Mouse (Mus musculus) liver, adult (tissue): ENCODE measurements at regions not wholly inside any gene's neighbourhood (a gene's known extent, or its start where the extent isn't known, plus 50 kb on each side); places are given as distances from the start of the nearest gene placed in this dataset.

Source experiments
- GATA4 ChIP-seq: IDR thresholded peaks from 2 replicates; pipeline ENCODE4 v1.6.1; 2014; ENCODE audit warnings: mild to moderate bottlenecking, low read length; ENCODE audit not compliant: insufficient replicate concordance

GRCm38 (mm10) chr9:61530263-61531045, 158.3 kb downstream of the Tle3 start:
- no peak for TF ChIP-seq GATA4

- TF ChIP-seq GATA4, result no peak
These were observed 156.2 kb downstream of the Tle3 start for GRCm38 (mm10) chr9:61528286-61528865.

- TF ChIP-seq GATA4, result 0 out of 2 replicates have a peak, but pooled peaks have one; percentile 50
These were observed 155.4 kb downstream of the Tle3 start for GRCm38 (mm10) chr9:61527491-61528056.

- TF ChIP-seq GATA4, result no peak
These were observed 148.0 kb downstream of the Tle3 start for GRCm38 (mm10) chr9:61520136-61520535.

- TF ChIP-seq GATA4, result no peak
These were observed 145.7 kb downstream of the Tle3 start for GRCm38 (mm10) chr9:61517906-61518305.

GRCm38 (mm10) chr9:61511436-61511835, 139.3 kb downstream of the Tle3 start:
- TF ChIP-seq GATA4, result no peak

GRCm38 (mm10) chr9:61510217-61510893, 138.2 kb downstream of the Tle3 start:
- TF ChIP-seq GATA4, result no peak

- TF ChIP-seq GATA4, result no peak
These were observed 137.5 kb downstream of the Tle3 start for GRCm38 (mm10) chr9:61509591-61510191.

- no peak for TF ChIP-seq GATA4
These were observed 136.9 kb downstream of the Tle3 start for GRCm38 (mm10) chr9:61509091-61509490.

- TF ChIP-seq GATA4, result no peak
These were observed 128.7 kb downstream of the Tle3 start for GRCm38 (mm10) chr9:61500851-61501250.

GRCm38 (mm10) chr9:61492896-61493295, 120.7 kb downstream of the Tle3 start:
- no peak for TF ChIP-seq GATA4

- TF ChIP-seq GATA4, result no peak
These were observed 119.1 kb downstream of the Tle3 start for GRCm38 (mm10) chr9:61491131-61491712.

GRCm38 (mm10) chr9:61489983-61490382, 117.8 kb downstream of the Tle3 start:
- TF ChIP-seq GATA4, result no peak

GRCm38 (mm10) chr9:61489147-61489546, 117.0 kb downstream of the Tle3 start:
- TF ChIP-seq GATA4, result no peak

- no peak for TF ChIP-seq GATA4
These were observed 115.7 kb downstream of the Tle3 start for GRCm38 (mm10) chr9:61487824-61488223.
